Mouse (Mus musculus): ENCODE data around the gene Acaca. TPM values are rescaled to one million over a fixed set of nuclear protein-coding genes. Genes with fewer than 3 reads are reported as not detected.

Gene Acaca
- polyA plus RNA-seq, 1 experiment from 2014 or later = 28.9 TPM

DNA sequence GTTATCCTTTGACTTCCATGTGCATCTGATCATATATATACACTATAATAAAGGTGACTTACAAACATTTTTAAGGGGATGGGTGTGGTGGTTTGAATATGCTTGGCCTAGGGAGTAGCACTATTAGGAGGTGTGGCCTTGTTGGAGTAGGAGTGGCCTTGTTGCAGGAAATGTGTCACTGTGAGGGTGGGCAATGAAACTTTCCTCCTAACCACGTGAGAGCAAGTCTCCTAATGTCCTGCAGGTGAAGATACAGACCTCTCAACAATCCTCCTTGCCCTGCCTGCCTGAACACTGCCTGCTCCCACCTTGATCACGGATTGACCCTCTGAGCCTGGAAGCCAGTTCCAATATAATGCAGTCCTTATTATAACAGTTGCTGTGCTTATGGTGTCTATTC, 22.3 kb upstream of the Acaca start:
- H3K9ac ChIP-seq (replicated peaks; ENCODE audit: low read depth, low read length) = no peak overlapping the region
- H3K36me3 ChIP-seq (ENCODE audit: control insufficient read depth, insufficient read depth) = peaks cover 29% of the 10 kb centered on the region
- no peak overlapping the region for H3K4me3 ChIP-seq (replicated peaks; ENCODE audit: low read length)
- no peaks in the 10 kb centered on the region for H3K9me3 ChIP-seq (ENCODE audit: control insufficient read depth, low read length)
- 71% methylated on average over 2 of the region's 2 CpGs for WGBS
- H3K4me2 ChIP-seq (ENCODE audit: low read length) = no peak overlapping the region
- H3K4me1 ChIP-seq (replicated peaks; ENCODE audit: control insufficient read depth, insufficient read depth, low read length) = no peaks in the 10 kb centered on the region
- no peak for ATAC-seq
- H3K27ac ChIP-seq (ENCODE audit: low read length) = no peak overlapping the region
- H3K27me3 ChIP-seq (replicated peaks; ENCODE audit: control insufficient read depth, insufficient read depth, low read length) = no peaks in the 10 kb centered on the region

GRCm38 (mm10) chr11:84113623-84114022, 15.8 kb upstream of the Acaca start:
- 89% methylated on average over 5 of the region's 5 CpGs for WGBS
- Histone ChIP-seq H3K27ac (ENCODE audit: low read length) (no peak overlapping the region), H3K4me3 (replicated peaks; ENCODE audit: low read length) (no peak overlapping the region), H3K9me3 (ENCODE audit: control insufficient read depth, low read length) (no peaks in the 10 kb centered on the region), H3K27me3 (replicated peaks; ENCODE audit: control insufficient read depth, insufficient read depth, low read length) (no peaks in the 10 kb centered on the region), H3K36me3 (ENCODE audit: control insufficient read depth, insufficient read depth) (peaks cover 14% of the 10 kb centered on the region), H3K4me1 (replicated peaks; ENCODE audit: control insufficient read depth, insufficient read depth, low read length) (no peaks in the 10 kb centered on the region), H3K4me2 (ENCODE audit: low read length) (no peak overlapping the region), H3K9ac (replicated peaks; ENCODE audit: low read depth, low read length) (no peak overlapping the region)
- ATAC-seq = no peak

DNA sequence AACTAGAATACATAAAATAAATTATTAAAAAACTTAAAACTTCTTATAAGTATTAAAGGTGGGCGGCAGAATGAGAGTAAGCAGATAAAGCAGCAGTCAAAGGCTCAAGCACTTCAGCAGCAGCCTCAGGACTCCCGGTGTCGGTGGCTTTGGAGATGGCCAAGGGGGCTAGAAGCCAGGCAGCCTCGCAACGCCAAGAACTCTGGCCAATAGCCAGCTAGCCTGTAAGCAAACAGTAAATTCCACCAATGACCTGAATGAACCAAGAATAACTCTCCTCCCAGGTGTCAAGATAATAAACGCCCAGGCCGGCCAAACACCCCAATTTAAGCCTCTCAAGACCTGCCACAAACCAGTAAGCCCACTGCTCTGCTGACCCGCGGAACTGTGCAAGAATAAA, 13.8 kb upstream of the Acaca start:
- Histone ChIP-seq H3K4me3 (replicated peaks; ENCODE audit: low read length) (no peak overlapping the region), H3K4me2 (ENCODE audit: low read length) (no peak overlapping the region), H3K36me3 (ENCODE audit: control insufficient read depth, insufficient read depth) (peaks cover 24% of the 10 kb centered on the region), H3K27ac (ENCODE audit: low read length) (no peak overlapping the region), H3K4me1 (replicated peaks; ENCODE audit: control insufficient read depth, insufficient read depth, low read length) (no peaks in the 10 kb centered on the region), H3K9ac (replicated peaks; ENCODE audit: low read depth, low read length) (no peak overlapping the region), H3K27me3 (replicated peaks; ENCODE audit: control insufficient read depth, insufficient read depth, low read length) (no peaks in the 10 kb centered on the region), H3K9me3 (ENCODE audit: control insufficient read depth, low read length) (no peaks in the 10 kb centered on the region)
- ATAC-seq = no peak
- 85% methylated on average over 9 of the region's 9 CpGs for WGBS

DNA sequence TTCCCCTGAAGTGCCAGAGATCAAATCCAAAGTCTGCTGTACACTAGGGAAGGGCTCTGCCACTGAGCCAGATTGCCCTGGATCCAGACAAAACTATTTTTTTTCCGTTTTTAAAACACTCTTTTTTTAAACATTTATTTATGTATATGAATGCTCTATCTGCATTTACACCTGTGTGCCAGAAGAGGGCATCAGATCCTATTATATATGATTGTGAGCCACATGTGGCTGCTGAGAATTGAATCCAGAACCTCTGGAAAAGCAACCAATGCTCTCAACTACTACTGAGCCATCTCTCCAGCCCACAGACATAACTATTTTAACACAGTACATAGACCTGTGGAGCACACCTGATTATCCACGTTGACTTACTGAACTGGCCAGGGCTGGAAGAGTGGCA, 13.3 kb upstream of the Acaca start:
- Histone ChIP-seq H3K36me3 (ENCODE audit: control insufficient read depth, insufficient read depth) (peaks cover 27% of the 10 kb centered on the region), H3K4me1 (replicated peaks; ENCODE audit: control insufficient read depth, insufficient read depth, low read length) (no peaks in the 10 kb centered on the region), H3K4me2 (ENCODE audit: low read length) (no peak overlapping the region), H3K9ac (replicated peaks; ENCODE audit: low read depth, low read length) (no peak overlapping the region), H3K9me3 (ENCODE audit: control insufficient read depth, low read length) (no peaks in the 10 kb centered on the region), H3K4me3 (replicated peaks; ENCODE audit: low read length) (no peak overlapping the region), H3K27ac (ENCODE audit: low read length) (no peak overlapping the region), H3K27me3 (replicated peaks; ENCODE audit: control insufficient read depth, insufficient read depth, low read length) (no peaks in the 10 kb centered on the region)
- no peak for ATAC-seq
- 64% methylated on average over 2 of the region's 2 CpGs for WGBS

- Histone ChIP-seq H3K36me3 (ENCODE audit: control insufficient read depth, insufficient read depth) (peaks cover 28% of the 10 kb centered on the region), H3K9me3 (ENCODE audit: control insufficient read depth, low read length) (no peaks in the 10 kb centered on the region), H3K4me3 (replicated peaks; ENCODE audit: low read length) (no peak overlapping the region), H3K4me2 (ENCODE audit: low read length) (no peak overlapping the region), H3K27me3 (replicated peaks; ENCODE audit: control insufficient read depth, insufficient read depth, low read length) (no peaks in the 10 kb centered on the region), H3K27ac (ENCODE audit: low read length) (no peak overlapping the region), H3K4me1 (replicated peaks; ENCODE audit: control insufficient read depth, insufficient read depth, low read length) (no peaks in the 10 kb centered on the region), H3K9ac (replicated peaks; ENCODE audit: low read depth, low read length) (no peak overlapping the region)
- ATAC-seq = no peak
- 92% methylated on average over 4 of the region's 4 CpGs for WGBS
Measured at GRCm38 (mm10) chr11:84117431-84117830, 12.0 kb upstream of the Acaca start.

DNA sequence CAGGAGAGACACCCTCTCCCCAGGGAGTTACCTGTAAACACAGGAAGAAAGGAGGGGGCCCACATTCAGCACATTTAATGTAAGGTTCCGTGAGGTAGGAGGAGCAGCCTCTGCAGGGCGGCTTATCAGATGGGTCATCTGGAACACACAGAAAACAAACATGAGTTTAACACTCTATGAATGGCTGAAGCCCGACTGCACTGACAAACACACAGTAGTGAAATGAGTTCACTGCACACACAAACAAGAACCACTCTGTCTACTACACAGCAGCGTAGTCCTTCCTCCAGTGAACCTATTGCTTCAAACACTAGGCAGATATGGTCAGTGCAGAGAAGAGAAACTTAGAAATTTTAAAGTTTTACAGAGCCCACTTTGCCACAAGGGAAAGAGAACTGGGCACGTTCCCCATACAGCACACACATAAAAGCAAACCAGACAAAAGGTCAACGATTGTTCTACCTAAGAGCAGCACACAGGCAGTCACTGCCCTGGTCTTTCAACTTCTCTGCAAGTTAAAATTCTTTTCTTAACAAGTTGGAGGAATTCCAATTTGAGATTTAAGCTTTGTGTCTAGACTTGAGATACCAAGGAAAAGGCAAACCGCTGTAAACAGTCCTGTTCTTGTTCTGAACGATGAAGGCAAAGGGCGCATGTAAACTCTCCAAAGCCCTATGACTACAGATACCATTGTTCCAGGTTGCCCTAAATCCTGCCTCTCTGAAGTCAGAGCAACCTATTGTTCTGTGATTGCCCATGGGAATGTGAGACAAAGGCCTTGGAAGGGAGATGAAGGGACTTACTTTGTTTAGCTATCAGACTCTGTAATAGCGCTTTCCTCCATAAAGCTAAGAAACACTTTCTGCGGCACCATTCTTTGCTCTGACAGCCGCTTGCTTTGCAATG, 8.2 kb upstream of the Acaca start:
- ATAC-seq = no peak
- Histone ChIP-seq H3K4me1 (replicated peaks; ENCODE audit: control insufficient read depth, insufficient read depth, low read length) (no peaks in the 10 kb centered on the region), H3K27me3 (replicated peaks; ENCODE audit: control insufficient read depth, insufficient read depth, low read length) (no peaks in the 10 kb centered on the region), H3K4me3 (replicated peaks; ENCODE audit: low read length) (no peak overlapping the region), H3K9ac (replicated peaks; ENCODE audit: low read depth, low read length) (no peak overlapping the region), H3K9me3 (ENCODE audit: control insufficient read depth, low read length) (no peaks in the 10 kb centered on the region), H3K36me3 (ENCODE audit: control insufficient read depth, insufficient read depth) (peaks cover 25% of the 10 kb centered on the region), H3K4me2 (ENCODE audit: low read length) (no peak overlapping the region), H3K27ac (ENCODE audit: low read length) (no peak overlapping the region)
- 79% methylated on average over 12 of the region's 12 CpGs for WGBS

GRCm38 (mm10) chr11:84127977-84128376, 1.5 kb upstream of the Acaca start:
- no peak overlapping the region for H3K9ac ChIP-seq (replicated peaks; ENCODE audit: low read depth, low read length)
- H3K4me1 ChIP-seq (replicated peaks; ENCODE audit: control insufficient read depth, insufficient read depth, low read length) = peaks cover 13% of the 10 kb centered on the region
- WGBS = 86% methylated on average over 4 of the region's 4 CpGs
- H3K9me3 ChIP-seq (ENCODE audit: control insufficient read depth, low read length) = no peaks in the 10 kb centered on the region
- H3K27me3 ChIP-seq (replicated peaks; ENCODE audit: control insufficient read depth, insufficient read depth, low read length) = no peaks in the 10 kb centered on the region
- H3K4me2 ChIP-seq (ENCODE audit: low read length) = no peak overlapping the region
- H3K36me3 ChIP-seq (ENCODE audit: control insufficient read depth, insufficient read depth) = no peaks in the 10 kb centered on the region; the same call in 1 of the 2 replicates
- no peak overlapping the region for H3K27ac ChIP-seq (ENCODE audit: low read length)
- no peak overlapping the region for H3K4me3 ChIP-seq (replicated peaks; ENCODE audit: low read length)
- ATAC-seq = no peak

GRCm38 (mm10) chr11:84129799-84130185, 320 bp downstream of the Acaca start:
- Histone ChIP-seq H3K9ac (replicated peaks; ENCODE audit: low read depth, low read length) (peak overlapping the region; percentile 87), H3K27me3 (replicated peaks; ENCODE audit: control insufficient read depth, insufficient read depth, low read length) (no peaks in the 10 kb centered on the region), H3K4me3 (replicated peaks; ENCODE audit: low read length) (peak overlapping the region; percentile 84), H3K9me3 (ENCODE audit: control insufficient read depth, low read length) (0 out of 2 replicates have a peak, but pooled peaks cover 2% of the 10 kb centered on the region), H3K27ac (ENCODE audit: low read length) (peak overlapping the region; percentile 18; the same call in 1 of the 2 replicates), H3K4me2 (ENCODE audit: low read length) (peak overlapping the region; percentile 61), H3K4me1 (replicated peaks; ENCODE audit: control insufficient read depth, insufficient read depth, low read length) (peaks cover 13% of the 10 kb centered on the region), H3K36me3 (ENCODE audit: control insufficient read depth, insufficient read depth) (no peaks in the 10 kb centered on the region)
- 4% methylated on average over 11 of the region's 11 CpGs for WGBS
- peak; percentile 44 for ATAC-seq

- Histone ChIP-seq H3K27ac (ENCODE audit: low read length) (no peak overlapping the region), H3K36me3 (ENCODE audit: control insufficient read depth, insufficient read depth) (no peaks in the 10 kb centered on the region), H3K4me1 (replicated peaks; ENCODE audit: control insufficient read depth, insufficient read depth, low read length) (peaks cover 8% of the 10 kb centered on the region), H3K9me3 (ENCODE audit: control insufficient read depth, low read length) (0 out of 2 replicates have a peak, but pooled peaks cover 2% of the 10 kb centered on the region), H3K4me3 (replicated peaks; ENCODE audit: low read length) (no peak overlapping the region), H3K9ac (replicated peaks; ENCODE audit: low read depth, low read length) (no peak overlapping the region), H3K4me2 (ENCODE audit: low read length) (no peak overlapping the region), H3K27me3 (replicated peaks; ENCODE audit: control insufficient read depth, insufficient read depth, low read length) (no peaks in the 10 kb centered on the region)
- ATAC-seq = no peak
- WGBS = 94% methylated on average over 2 of the region's 2 CpGs
Measured at GRCm38 (mm10) chr11:84134331-84134860, 4.9 kb downstream of the Acaca start.

All from forebrain, embryonic 16.5 days (tissue).